Mouse (Mus musculus): Measurements from ENCODE around the gene Aco1.

The Aco1 gene

DNA sequence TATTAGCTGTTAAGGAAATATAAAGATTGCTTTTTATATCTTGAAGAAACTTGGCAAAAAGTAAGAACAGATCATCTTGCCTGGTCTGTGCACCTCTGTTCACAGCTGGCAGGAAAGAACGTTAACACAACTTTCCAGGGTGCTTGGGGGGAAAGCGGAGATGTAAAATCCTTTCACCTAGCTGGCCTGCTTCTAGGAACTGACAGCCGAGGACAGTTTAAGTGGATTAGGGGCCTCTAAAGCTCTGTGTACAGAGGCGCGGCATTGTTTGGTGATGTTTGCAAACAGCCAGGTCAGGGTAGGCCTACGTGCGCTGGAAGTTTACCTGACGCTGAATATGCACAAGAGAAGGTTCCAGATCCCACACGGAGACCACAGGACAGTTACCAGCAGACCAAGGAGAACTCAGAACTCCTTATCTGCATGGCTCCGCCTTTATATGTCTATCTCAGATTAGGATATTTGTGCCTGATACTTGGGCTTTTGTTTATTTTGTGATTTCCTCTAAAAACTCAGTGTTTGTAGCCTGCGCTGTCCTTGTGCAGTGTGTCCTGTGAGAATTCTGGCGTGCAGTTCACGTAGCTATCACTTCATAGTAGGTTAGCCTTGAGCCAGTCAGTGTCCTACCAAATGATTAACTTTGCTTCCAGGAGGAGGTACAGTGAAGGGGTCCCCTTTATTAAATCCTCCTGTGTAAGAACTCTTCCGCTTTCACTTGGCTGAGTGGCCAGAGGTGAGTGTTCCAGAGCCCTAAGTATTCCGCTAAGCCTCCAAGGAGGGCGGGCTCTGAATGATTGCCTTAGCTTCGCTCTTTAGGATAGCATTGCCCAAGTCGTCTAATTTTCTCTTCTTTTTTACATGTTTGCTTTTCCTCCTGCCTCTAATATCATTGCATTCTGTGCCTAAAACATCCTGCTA, 14.0 kb downstream of the Aco1 start:
- no peak for DNase-seq (ENCODE audit: extremely low read depth, insufficient read length, low spot score)

DNA sequence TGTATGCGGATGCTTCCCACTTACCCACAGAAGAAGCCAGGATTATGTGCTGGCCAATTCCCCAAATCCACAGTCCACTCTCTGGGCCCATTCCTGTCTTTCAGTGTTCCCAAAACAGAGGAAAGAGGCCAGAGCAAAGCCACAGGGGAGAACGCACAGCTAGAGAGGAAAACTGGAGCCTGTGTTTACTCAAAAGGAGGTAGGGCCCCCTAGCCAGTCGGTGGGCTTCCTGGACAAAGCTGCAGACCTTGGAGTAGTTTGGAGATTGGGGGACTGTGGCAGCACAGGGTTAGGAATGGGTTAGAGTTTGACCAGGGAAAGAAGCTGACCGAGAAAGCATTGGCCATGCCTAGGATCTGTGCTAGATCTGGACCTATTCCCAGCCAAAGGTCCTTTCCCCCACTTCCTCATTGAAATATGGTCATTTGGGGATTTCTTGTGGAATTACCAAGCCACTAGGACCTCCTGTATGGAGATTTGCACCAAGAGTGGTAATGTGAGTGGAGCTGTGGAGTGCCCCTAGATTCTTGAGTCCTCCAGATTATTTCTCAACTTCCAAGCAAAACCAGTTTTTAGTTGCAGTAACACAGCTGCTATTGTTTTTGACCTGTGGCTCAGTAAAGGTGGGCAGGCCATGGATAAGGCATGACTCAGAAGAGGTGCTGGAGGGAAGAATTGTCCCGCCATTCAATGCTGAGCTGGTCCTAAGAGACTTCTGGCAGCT, 14.8 kb downstream of the Aco1 start:
- no peak for DNase-seq (ENCODE audit: extremely low read depth, insufficient read length, low spot score)

GRCm38 (mm10) chr4:40158224-40158540, 15.3 kb downstream of the Aco1 start:
- no peak for DNase-seq (ENCODE audit: extremely low read depth, insufficient read length, low spot score)

DNA sequence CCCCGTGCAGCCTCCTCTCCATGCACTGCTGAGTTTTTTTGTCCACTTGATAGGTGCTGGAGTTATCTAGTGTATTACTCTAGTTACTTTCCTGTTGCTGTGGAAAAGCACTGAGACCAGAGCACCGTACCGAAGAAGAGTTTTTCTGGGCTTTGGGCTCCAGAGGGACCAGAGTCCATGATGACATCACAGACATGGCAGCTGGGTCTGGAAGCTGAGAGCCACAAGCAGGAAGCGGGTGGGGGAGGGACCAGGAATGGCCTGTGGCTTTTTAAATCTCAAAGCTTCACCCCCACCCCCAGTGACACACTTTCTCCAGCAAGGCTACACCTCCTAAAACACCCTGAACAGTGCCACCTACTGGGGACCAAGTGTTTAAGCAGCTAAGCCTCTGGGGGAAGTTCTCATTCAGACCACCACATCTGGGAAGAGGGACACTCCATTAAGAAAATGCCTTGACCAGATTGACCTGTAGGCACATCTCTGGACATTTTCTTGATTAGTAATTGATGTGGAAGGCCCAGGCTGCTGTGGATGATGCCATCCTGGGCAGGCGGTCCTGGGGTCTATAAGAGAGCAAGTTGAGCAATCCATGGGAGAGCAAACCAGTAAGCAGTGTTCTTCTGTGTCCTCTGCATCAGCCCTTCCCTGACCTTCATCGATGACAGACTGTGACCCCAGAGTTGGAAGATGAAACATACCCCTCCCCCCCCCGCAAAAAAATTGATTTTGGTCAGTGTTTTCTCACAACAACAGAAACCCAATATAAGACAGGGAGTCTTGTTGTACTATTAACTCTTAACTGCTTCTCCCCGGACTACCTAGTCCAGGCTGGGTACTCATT, 17.9 kb downstream of the Aco1 start:
- DNase-seq (ENCODE audit: extremely low read depth, insufficient read length, low spot score) = no peak

DNA sequence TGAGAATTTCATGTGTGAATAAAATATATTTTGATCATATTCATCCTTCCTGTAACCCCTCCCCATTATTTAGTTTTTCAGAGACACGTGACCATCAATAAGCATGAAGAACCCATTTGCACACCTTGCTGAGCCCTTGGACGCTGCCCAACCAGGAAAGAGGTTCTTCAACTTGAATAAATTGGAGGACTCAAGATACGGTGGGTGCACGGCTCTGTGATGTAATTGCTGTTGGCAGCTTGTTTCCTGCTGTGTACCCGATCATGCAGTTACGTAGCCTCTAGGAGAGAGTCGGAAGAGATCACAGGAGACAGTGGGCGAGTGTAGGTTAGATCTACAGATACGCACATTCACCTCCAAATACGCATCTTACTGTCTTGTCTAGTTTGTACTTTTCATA, 20.8 kb downstream of the Aco1 start:
- DNase-seq (ENCODE audit: extremely low read depth, insufficient read length, low spot score) = no peak

- DNase-seq (ENCODE audit: extremely low read depth, insufficient read length, low spot score) = no peak
Measured at GRCm38 (mm10) chr4:40171477-40171876, 28.6 kb downstream of the Aco1 start.

GRCm38 (mm10) chr4:40172336-40172735, 29.5 kb downstream of the Aco1 start:
- DNase-seq (ENCODE audit: extremely low read depth, insufficient read length, low spot score) = no peak

GRCm38 (mm10) chr4:40174321-40174720, 31.4 kb downstream of the Aco1 start:
- no peak for DNase-seq (ENCODE audit: extremely low read depth, insufficient read length, low spot score)

- no peak for DNase-seq (ENCODE audit: extremely low read depth, insufficient read length, low spot score)
Measured at GRCm38 (mm10) chr4:40178584-40178983, 35.7 kb downstream of the Aco1 start.

DNA sequence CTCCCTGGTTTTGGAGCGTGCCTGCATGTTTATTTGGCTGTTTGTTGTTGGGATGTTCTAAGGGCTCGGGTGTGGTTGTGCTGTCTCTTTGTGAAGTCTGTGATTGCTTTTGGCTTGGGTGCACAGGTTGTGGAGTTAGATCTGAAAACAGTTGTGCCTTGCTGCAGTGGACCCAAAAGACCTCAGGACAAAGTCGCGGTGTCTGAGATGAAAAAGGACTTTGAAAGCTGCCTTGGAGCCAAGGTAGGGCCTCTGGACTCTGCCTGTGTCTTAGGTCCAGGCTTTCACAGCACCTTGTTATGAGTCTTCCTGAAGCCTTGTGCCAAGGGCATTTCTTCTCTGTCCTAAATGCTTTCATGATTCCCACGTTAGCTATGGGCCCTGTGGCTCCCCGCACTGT, 37.2 kb downstream of the Aco1 start:
- no peak for DNase-seq (ENCODE audit: extremely low read depth, insufficient read length, low spot score)

- DNase-seq (ENCODE audit: extremely low read depth, insufficient read length, low spot score) = no peak
Measured at GRCm38 (mm10) chr4:40181681-40182080, 38.8 kb downstream of the Aco1 start.

GRCm38 (mm10) chr4:40182651-40183320, 39.9 kb downstream of the Aco1 start:
- no peak for DNase-seq (ENCODE audit: extremely low read depth, insufficient read length, low spot score)

GRCm38 (mm10) chr4:40183781-40184180, 40.9 kb downstream of the Aco1 start:
- no peak for DNase-seq (ENCODE audit: extremely low read depth, insufficient read length, low spot score)

DNA sequence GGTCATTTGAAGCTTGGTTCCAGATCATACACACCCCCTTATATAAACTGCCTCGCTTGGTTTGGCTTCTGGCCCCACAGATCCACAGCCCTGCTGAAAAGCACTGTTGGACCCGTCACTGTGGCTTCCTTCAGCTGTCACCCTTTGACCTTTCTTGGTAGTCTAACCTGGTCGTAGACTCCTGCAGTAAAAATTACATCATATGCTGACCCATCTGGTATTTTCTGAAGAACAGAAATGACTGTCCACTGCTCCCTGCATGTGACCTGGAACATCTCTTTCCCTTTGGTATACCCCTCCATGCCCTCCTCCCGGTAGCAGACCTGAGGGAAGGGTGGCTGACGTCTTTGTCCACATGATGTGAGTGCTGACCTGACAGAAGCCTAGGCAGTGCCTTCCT, 41.6 kb downstream of the Aco1 start:
- no peak for DNase-seq (ENCODE audit: extremely low read depth, insufficient read length, low spot score)

- DNase-seq (ENCODE audit: extremely low read depth, insufficient read length, low spot score) = no peak
Measured at GRCm38 (mm10) chr4:40187956-40188355, 45.1 kb downstream of the Aco1 start.

DNA sequence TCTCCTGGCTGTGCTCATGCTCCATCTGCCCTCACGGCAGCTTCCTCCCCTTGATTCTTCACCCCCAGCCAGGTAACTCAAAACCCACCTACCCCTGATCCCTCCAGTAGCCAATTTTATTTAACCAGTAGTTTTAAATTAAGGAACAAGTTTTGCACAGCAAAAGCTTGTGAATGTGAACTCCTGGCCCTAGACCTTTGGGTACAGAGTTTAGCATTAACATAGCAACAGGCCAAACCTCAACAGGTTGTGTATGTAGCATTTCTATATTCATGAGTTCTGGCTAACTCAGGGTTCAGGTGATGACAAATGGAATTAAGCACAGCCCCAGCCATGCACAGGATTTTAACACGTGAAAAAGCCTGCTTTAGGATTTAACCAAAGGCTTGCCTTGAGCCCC, 49.4 kb downstream of the Aco1 start:
- DNase-seq (ENCODE audit: extremely low read depth, insufficient read length, low spot score) = no peak

- no peak for DNase-seq (ENCODE audit: extremely low read depth, insufficient read length, low spot score)
Measured at GRCm38 (mm10) chr4:40193461-40193860, 50.6 kb downstream of the Aco1 start.

DNA sequence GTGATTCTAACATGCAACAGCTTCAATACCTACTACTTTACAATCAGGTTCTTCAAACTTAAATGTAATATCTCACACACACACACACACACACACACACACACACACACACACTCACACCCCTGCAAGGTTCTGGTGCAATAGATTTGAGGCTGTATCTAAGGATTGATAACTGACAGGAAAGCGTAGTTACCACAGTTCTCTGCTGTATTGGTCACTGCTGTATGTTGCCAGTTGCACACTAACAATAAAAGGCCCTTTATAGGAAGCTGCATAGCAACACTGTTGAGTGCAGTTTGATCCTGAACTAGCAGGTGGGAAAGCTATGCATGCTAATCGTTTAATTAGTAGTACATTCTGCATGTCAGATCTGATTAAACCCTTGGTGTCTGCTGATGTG, 52.5 kb downstream of the Aco1 start:
- no peak for DNase-seq (ENCODE audit: extremely low read depth, insufficient read length, low spot score)

DNA sequence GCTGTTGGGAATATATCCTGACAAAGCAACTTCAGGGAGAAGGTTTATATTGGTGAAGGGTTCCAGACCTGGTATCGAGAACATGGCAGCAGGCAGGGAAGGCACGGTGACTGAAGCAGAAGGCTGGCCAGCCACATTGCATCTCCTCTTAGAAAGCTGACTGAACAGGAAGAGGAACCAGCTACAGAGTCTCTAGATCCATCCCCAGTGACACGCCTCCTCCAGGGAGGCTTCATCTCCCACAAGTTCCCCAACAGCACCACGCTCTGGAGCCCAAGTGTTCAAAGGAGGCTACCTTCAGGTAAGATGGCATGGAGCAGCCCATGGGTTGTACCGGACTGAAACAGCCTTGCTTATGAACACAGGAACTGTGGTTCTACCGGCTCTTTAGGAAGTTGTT, 59.3 kb downstream of the Aco1 start:
- DNase-seq (ENCODE audit: extremely low read depth, insufficient read length, low spot score) = no peak

- DNase-seq (ENCODE audit: extremely low read depth, insufficient read length, low spot score) = no peak
Measured at GRCm38 (mm10) chr4:40204374-40204773, 61.5 kb downstream of the Aco1 start.

All from 3134 (cell line).